Mouse (Mus musculus) forebrain, embryonic 15.5 days (tissue): ENCODE measurements around the gene Pyurf. TPM values are rescaled to one million over a fixed set of nuclear protein-coding genes. Genes with fewer than 3 reads are reported as not detected.
A peak's percentile ranks its signal among the peaks of the same experiment; 100 is the strongest.

Experiments used
- ATAC-seq: fragments of 200-750 bp; cut with Nextera tagmentation; replicated peaks from 2 replicates; pipeline ENCODE4 v1.8.0; 2017; ENCODE audit warnings: mild to moderate bottlenecking, moderate TSS enrichment, moderate library complexity
- H3K27ac ChIP-seq: fragments of 300-500 bp; sonication (generic); replicated peaks from 2 replicates; pipeline ENCODE4 v1.5.1; 2015; ENCODE audit warnings: mild to moderate bottlenecking, inconsistent platforms
- H3K27me3 ChIP-seq: fragments of 300-500 bp; sonication (generic); 2 replicates; pipeline ENCODE4 v1.6.1; 2015; ENCODE audit warnings: inconsistent platforms
- H3K36me3 ChIP-seq: fragments of 300-500 bp; sonication (generic); 2 replicates; pipeline ENCODE4 v1.6.1; 2015; ENCODE audit warnings: mild to moderate bottlenecking, inconsistent platforms
- H3K4me1 ChIP-seq: fragments of 300-500 bp; sonication (generic); 2 replicates; pipeline ENCODE4 v1.6.1; 2015; ENCODE audit warnings: inconsistent platforms
- H3K4me2 ChIP-seq: fragments of 300-500 bp; sonication (generic); replicated peaks from 2 replicates; pipeline ENCODE4 v1.6.1; 2015; ENCODE audit warnings: mild to moderate bottlenecking, inconsistent platforms
- H3K4me3 ChIP-seq: fragments of 300-500 bp; sonication (generic); 2 replicates; pipeline ENCODE4 v1.5.1; 2015; ENCODE audit warnings: mild to moderate bottlenecking, inconsistent platforms
- H3K9ac ChIP-seq: fragments of 300-500 bp; sonication (generic); replicated peaks from 2 replicates; pipeline ENCODE4 v1.6.1; 2015; ENCODE audit warnings: mild to moderate bottlenecking, inconsistent platforms
- H3K9me3 ChIP-seq: fragments of 300-500 bp; sonication (generic); 2 replicates; pipeline ENCODE4 v1.6.1; 2016; ENCODE audit warnings: inconsistent platforms
- WGBS: fragments of 180-500 bp; shearing (Covaris S2); methylation state at CpG from one replicate; pipeline ENCODE4 v1.1.7; 2015; ENCODE audit warnings: mixed read lengths; 5-methylcytosine and 5-hydroxymethylcytosine counted together
- polyA plus RNA-seq: library from polyadenylated mRNA; unstranded; fragments of >200 nt; fragmentation: Nextera tagmentation; extraction: Ambion mirVana; gene quantifications from 2 replicates; pipeline ENCODE4 v1.2.1, GENCODE M21; 2015

Pyurf gene
- 9.2 and 10.8 TPM in 2 replicates for polyA plus RNA-seq

DNA sequence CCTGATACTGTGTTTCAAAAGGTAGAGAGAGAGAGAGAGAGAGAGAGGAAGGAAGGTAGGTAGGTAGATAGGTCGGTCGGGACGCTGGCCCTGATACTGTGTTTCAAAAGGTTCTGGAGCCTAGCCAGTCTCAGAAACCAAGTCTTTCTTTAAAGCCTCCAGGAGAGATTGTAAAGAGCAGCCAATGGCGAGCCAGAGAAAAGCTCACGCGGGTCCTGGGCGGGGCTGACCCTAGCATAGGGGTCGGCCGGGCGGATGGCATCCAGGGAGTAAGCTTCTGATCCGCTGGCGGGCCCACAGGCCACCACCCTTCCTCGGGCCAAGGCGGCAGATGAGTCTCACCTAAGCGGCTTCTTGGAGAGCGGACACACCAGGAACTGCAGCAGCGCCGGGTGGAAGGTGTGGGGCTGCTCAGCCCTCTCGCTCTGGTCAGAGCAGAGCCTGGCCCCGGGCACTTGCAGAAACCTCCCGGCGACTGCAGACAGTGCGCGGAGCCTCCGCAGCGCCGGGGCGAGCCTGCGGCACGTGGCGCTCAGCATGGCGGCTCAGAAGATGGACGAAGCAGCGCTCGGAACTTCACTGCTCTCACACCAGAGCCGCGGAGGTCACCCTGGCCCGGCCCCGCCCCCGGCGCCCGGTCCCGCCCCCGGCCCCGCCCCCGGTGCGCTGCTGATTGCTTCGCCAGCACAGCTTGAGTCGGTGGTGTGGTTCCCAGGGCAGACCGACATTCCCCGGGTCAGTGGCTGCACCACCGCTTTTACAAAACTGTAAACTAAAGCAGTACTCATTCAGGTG lies at the start of gene Pyurf:
Gene Pyurf (minus strand): TSS at position 612 of the 795 bp plus-strand sequence.
- peak within 1 kb of the TSS; percentile 83 for H3K27ac ChIP-seq
- no peaks in the 10 kb centered on the region for H3K27me3 ChIP-seq
- H3K36me3 ChIP-seq = 0 out of 2 replicates have a peak, but pooled peaks cover 3% of the 10 kb centered on the region
- H3K4me2 ChIP-seq = peak within 1 kb of the TSS; percentile 73
- WGBS = under 1% methylated on average over 52 of the region's 52 CpGs
- peak within 1 kb of the TSS; percentile 84 for H3K9ac ChIP-seq
- H3K9me3 ChIP-seq = no peaks in the 10 kb centered on the region
- H3K4me3 ChIP-seq = peak within 1 kb of the TSS; percentile 90
- H3K4me1 ChIP-seq = peaks cover 5% of the 10 kb centered on the region; the same call in 1 of the 2 replicates
- ATAC-seq = peak; percentile 97

DNA sequence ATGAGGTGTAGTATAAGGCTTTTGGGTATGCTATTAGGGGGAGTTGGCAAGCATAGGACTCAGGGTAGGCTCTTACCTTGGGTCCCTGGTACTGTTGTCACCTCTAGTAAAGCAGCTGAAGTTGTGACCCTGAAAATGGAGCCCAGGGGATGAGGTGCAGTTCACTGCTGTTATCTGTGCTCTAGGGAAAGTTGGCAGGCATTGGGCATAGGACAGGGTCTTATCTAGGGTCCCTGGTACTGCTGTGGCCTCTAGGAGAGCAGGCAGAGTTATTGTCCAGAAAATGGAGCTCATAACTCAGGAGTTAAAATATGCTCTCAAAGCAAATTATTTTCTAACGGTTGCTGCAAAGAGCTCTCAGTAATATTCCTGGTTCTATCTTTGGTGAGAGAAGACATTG lies 29.5 kb upstream of the Pyurf start:
- H3K4me2 ChIP-seq = no peak overlapping the region
- H3K9me3 ChIP-seq = 0 out of 2 replicates have a peak, but pooled peaks cover 3% of the 10 kb centered on the region
- no peaks in the 10 kb centered on the region for H3K27me3 ChIP-seq
- 100% methylated on average over 1 of the region's 1 CpGs for WGBS
- ATAC-seq = no peak
- no peak overlapping the region for H3K9ac ChIP-seq
- no peak overlapping the region for H3K27ac ChIP-seq
- no peaks in the 10 kb centered on the region for H3K4me1 ChIP-seq
- H3K4me3 ChIP-seq = no peak overlapping the region
- peaks cover 14% of the 10 kb centered on the region for H3K36me3 ChIP-seq

DNA sequence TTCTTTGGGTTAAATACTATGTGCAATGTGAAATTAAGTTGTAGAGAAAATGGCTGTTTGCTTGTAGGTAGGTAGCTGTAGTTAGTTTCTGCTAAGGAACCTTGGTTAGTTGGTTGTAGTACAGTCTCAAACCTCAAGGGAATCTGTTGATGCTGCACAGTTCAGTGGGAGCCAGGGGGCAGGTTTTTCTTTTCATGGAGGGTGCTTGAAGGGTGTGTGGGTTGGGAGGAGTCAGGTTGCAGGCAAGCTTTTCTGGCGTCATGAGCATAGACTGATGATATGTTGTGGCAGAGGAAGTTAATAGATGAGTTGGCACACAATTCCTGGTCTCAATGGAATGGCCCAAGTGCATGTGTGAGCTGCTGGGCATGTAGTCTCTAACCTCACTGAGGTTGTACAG lies 19.8 kb upstream of the Pyurf start:
- H3K36me3 ChIP-seq = peaks cover 13% of the 10 kb centered on the region
- no peaks in the 10 kb centered on the region for H3K9me3 ChIP-seq
- ATAC-seq = no peak
- H3K9ac ChIP-seq = no peak overlapping the region
- WGBS = 29% methylated on average over 1 of the region's 1 CpGs
- H3K4me2 ChIP-seq = no peak overlapping the region
- H3K4me1 ChIP-seq = no peaks in the 10 kb centered on the region
- no peak overlapping the region for H3K4me3 ChIP-seq
- H3K27ac ChIP-seq = no peak overlapping the region
- H3K27me3 ChIP-seq = no peaks in the 10 kb centered on the region

DNA sequence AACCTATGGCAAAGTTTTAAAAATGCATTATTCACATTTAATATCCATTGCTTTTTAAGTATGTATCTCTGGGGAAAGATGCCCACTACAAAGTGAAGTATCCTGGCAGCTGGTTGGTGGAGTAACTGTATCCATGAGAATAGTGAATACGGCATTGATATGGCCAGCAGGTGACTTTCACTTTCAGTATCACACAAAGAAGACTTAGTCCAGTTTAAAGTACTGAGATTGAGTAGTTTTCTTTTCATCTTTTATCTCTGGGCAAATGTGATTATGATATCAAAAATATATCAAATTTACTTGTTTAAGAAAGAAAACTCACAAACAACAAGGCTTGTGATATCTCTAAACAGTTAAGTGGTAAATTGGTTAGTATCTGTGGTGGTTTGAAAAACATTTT lies 14.8 kb upstream of the Pyurf start:
- Histone ChIP-seq H3K4me2 (no peak overlapping the region), H3K27ac (no peak overlapping the region), H3K27me3 (no peaks in the 10 kb centered on the region), H3K36me3 (no peaks in the 10 kb centered on the region), H3K4me1 (peaks cover 17% of the 10 kb centered on the region), H3K9ac (no peak overlapping the region), H3K9me3 (no peaks in the 10 kb centered on the region), H3K4me3 (no peak overlapping the region)
- 91% methylated on average over 1 of the region's 1 CpGs for WGBS
- no peak for ATAC-seq

DNA sequence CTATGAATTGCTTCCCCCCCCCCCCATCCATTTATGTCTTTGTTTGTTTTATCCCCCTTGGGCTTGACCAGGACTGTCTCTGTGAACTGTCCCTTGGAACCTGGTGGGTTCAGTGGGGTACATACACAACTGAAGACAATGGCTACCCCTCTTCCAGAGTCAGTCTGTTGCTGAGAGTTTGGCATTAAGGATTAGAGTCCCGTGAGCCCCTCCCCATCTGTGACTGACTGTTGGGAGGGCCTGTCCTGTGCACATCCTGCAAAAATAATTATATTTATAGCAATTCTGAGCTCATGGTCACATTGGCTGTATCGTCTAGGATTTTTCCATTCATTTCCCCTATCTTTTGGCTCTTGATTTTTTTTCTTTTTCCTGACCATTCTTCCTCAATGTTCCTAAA lies 11.8 kb upstream of the Pyurf start:
- WGBS = 25% methylated on average over 2 of the region's 2 CpGs
- ATAC-seq = peak; percentile 44

DNA sequence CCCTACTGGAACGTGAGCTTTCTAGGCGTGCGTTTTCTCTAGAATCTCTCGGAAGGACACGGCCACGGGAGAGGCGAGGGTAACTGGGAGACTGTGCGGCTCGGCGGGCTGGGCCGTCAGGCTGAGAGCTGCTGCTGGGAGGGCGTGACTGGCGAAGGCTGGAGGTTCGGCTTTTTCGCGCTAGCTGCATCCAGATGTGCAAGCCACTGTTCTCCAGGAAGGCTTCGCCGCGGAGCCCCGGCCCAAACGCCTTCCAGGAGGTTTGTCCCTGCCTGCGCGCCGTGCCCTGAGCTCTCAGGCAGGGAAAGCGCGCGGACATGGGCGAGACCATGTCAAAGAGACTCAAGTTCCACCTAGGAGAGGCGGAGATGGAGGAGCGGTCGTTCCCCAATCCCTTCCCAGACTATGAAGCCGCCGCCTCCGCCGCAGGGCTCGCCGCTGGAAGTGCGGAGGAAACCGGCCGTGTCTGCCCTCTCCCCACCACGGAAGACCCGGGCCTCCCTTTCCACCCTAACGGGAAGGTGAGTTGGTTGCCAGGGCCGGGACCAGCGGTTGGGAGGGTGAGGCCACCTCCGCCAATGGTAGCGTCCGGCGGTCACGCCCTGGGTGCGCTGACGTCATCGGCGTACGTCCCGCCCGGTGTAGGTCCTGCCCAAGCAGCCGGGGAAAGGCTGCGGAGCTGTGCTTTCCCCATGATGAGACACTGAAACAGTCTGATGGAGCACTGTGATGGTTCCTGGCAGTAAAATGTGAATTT lies 11.0 kb upstream of the Pyurf start:
- H3K27me3 ChIP-seq = no peaks in the 10 kb centered on the region
- no peaks in the 10 kb centered on the region for H3K36me3 ChIP-seq
- peak overlapping the region; percentile 91 for H3K9ac ChIP-seq
- WGBS = under 1% methylated on average over 59 of the region's 59 CpGs
- H3K4me3 ChIP-seq = peak overlapping the region; percentile 68
- H3K4me1 ChIP-seq = peaks cover 23% of the 10 kb centered on the region
- H3K4me2 ChIP-seq = peak overlapping the region; percentile 51
- H3K9me3 ChIP-seq = no peaks in the 10 kb centered on the region
- H3K27ac ChIP-seq = peak overlapping the region; percentile 98
- peak; percentile 99 for ATAC-seq

More for the DNA sequence above, 11.8 kb upstream of the Pyurf start:
- H3K4me3 ChIP-seq = peak overlapping the region; percentile 68
- H3K27me3 ChIP-seq = no peaks in the 10 kb centered on the region
- peak overlapping the region; percentile 91 for H3K9ac ChIP-seq
- peaks cover 23% of the 10 kb centered on the region for H3K4me1 ChIP-seq
- peak overlapping the region; percentile 51 for H3K4me2 ChIP-seq
- H3K9me3 ChIP-seq = no peaks in the 10 kb centered on the region
- H3K36me3 ChIP-seq = no peaks in the 10 kb centered on the region
- H3K27ac ChIP-seq = peak overlapping the region; percentile 98

DNA sequence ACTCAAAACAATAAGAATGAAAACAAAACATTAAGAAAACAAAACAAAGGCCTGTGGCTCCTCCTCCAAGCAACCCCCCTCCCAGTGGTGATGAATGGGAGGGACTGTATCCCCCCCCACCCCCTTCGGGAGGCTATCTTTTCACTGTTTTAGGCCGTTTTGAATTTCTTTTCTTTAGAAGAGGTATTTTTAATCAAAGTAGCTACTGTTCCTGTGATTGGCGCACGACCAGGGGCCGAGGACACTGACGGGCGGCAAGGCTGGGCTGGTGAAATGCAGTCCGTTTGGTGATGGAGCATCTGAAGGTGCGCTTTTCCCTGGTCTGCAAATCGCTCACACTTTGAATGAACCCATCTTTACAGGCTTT lies 10.5 kb upstream of the Pyurf start, which contains the start of gene Lancl2:
Gene Lancl2 (plus strand): TSS at position 165 of the 367 bp plus-strand sequence.
- Histone ChIP-seq H3K4me3 (peak within 1 kb of the TSS; percentile 68), H3K4me1 (peaks cover 23% of the 10 kb centered on the region), H3K27me3 (no peaks in the 10 kb centered on the region), H3K4me2 (peak within 1 kb of the TSS; percentile 51), H3K9me3 (no peaks in the 10 kb centered on the region), H3K27ac (peak within 1 kb of the TSS; percentile 98), H3K9ac (peak within 1 kb of the TSS; percentile 91), H3K36me3 (no peaks in the 10 kb centered on the region)
- peak; percentile 13; the same call in 1 of the 2 replicates for ATAC-seq
- under 1% methylated on average over 10 of the region's 10 CpGs for WGBS

DNA sequence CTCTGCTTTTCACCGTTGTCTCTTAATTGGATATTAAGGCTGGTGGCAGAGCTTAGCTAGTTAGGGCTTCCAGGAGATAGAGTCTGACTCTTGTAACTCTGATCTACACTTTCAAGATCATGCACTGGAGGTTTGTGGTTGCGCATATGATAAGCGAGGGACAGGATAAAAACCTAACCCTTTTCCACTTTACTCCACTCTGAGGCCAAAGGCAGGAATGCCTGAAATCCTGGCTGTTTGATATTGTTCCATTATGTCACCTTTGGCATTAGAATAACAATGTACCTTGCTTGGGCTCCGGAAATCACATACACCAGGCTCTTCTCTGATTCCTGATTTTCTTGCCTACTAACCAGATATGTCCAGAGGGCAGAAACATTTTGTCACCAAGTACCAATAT lies 9.8 kb upstream of the Pyurf start:
- Histone ChIP-seq H3K27ac (peak overlapping the region; percentile 98), H3K4me2 (peak overlapping the region; percentile 51), H3K4me3 (peak overlapping the region; percentile 68), H3K36me3 (no peaks in the 10 kb centered on the region), H3K4me1 (peaks cover 23% of the 10 kb centered on the region), H3K27me3 (no peaks in the 10 kb centered on the region), H3K9me3 (no peaks in the 10 kb centered on the region), H3K9ac (peak overlapping the region; percentile 91)
- no peak for ATAC-seq
- WGBS = 36% methylated on average over 4 of the region's 4 CpGs

DNA sequence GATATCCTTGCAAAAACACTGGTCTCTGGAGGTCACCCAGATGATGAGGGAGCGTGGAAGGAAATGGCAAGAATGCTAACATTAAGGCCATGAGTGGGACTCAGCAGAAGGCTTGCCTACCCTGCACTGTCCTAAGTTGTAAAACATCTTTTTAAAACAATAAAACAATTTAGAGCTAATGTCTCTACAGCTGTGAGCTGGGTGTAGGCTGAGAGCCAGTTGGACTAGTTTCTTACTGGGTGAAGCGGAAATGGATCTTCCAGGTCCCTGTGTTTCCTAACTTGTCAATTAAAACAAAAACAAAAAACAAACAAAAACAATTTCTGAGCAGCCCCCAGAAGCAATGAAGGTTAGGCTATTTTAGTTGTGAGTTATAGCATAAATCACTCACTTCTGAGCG lies 1.2 kb upstream of the Pyurf start:
- 92% methylated on average over 3 of the region's 3 CpGs for WGBS
- no peak overlapping the region for H3K27ac ChIP-seq
- 0 out of 2 replicates have a peak, but pooled peaks cover 3% of the 10 kb centered on the region for H3K36me3 ChIP-seq
- no peaks in the 10 kb centered on the region for H3K27me3 ChIP-seq
- H3K4me2 ChIP-seq = no peak overlapping the region
- no peak overlapping the region for H3K9ac ChIP-seq
- H3K9me3 ChIP-seq = no peaks in the 10 kb centered on the region
- H3K4me1 ChIP-seq = peaks cover 5% of the 10 kb centered on the region; the same call in 1 of the 2 replicates
- ATAC-seq = no peak
- no peak overlapping the region for H3K4me3 ChIP-seq

DNA sequence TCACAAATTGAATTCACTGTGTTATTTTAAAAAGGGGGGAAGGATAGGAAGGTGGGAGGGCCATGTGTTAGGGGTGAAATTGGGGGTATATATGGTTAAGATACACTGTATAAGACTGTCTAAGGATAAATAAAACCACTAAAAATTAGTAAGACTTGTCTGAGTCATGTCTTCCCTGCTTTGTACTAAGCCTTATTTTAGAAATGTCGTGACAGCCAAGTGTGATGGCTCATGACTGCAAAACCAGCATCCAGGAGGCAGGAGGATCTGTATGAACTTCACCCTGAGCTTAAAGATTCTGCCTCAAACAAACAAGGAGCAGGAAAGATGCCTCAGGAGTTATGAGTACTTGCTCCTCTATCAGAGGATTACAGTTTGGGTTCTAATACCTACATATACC lies 7.7 kb downstream of the Pyurf start:
- Histone ChIP-seq H3K9me3 (no peaks in the 10 kb centered on the region), H3K4me3 (no peak overlapping the region), H3K9ac (no peak overlapping the region), H3K27ac (no peak overlapping the region), H3K27me3 (no peaks in the 10 kb centered on the region), H3K4me2 (no peak overlapping the region), H3K36me3 (0 out of 2 replicates have a peak, but pooled peaks cover 3% of the 10 kb centered on the region), H3K4me1 (no peaks in the 10 kb centered on the region)
- no peak for ATAC-seq
- 96% methylated on average over 1 of the region's 1 CpGs for WGBS

DNA sequence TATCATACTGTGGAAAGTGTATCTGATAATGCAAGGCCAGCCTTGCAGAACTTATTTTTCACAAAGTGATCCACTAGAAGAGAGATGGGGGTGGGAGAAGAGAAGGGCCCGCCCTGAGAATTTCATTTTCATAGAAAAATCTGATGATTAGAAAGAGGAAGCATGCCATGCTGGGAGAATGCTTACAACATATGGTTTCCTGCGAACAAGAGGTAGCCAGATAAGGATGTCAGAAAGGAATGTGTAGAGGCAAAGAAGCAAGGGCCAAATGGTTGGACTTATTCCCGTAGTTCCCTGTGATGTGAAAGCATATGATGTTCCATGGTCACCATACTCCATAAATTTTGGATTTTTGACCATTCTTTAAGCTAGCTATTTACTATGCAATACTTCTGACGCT lies 30.6 kb downstream of the Pyurf start:
- Histone ChIP-seq H3K9me3 (no peaks in the 10 kb centered on the region), H3K4me2 (no peak overlapping the region), H3K36me3 (no peaks in the 10 kb centered on the region), H3K4me1 (no peaks in the 10 kb centered on the region), H3K9ac (no peak overlapping the region), H3K4me3 (no peak overlapping the region), H3K27me3 (no peaks in the 10 kb centered on the region), H3K27ac (no peak overlapping the region)
- WGBS = 86% methylated on average over 4 of the region's 4 CpGs
- ATAC-seq = no peak

DNA sequence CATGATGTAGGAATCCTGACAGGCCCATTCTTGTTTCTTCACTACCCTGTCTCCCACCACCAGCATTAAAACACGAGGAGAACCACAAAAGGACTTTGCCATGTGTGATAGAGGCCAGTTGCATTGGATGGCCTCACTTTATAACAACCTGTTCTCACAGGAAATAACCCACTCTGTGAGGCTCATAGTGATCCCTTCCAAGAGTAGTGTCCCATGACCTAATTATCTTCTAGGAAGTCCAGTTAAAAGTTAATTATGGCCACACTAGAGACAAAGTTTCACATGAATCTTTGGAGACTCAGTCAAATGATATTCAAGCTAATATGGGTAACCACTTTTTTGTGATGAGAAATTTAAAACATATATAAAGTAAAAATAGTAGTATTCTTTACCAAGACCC lies 44.6 kb downstream of the Pyurf start:
- Histone ChIP-seq H3K27me3 (no peaks in the 10 kb centered on the region), H3K27ac (no peak overlapping the region), H3K36me3 (no peaks in the 10 kb centered on the region), H3K9ac (no peak overlapping the region), H3K4me3 (no peak overlapping the region), H3K4me2 (no peak overlapping the region), H3K9me3 (no peaks in the 10 kb centered on the region), H3K4me1 (no peaks in the 10 kb centered on the region)
- WGBS = 49% methylated on average over 1 of the region's 1 CpGs
- no peak for ATAC-seq
